Comparison of ENCODE assay signal across 8 mouse cellular contexts in the genomic region with DNA sequence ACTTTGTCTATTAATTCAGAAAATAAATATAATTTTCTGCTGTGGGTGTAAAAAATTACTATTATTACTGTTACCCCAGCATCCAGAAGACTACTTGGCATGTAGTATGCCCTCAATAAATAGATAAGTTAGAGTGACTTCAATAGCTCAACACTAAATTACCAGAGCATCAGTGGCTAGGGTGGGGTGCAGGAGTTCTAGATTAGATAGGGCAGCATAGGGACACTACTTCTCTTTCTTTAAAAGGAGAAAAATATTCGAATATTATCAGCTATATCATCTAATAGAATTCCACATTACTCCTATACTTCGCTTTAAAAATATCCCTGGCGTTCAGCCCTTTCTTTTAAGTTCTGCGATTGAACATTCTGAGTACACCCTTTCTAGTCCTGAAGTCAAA. TPM values are rescaled to one million over a fixed set of nuclear protein-coding genes. Genes with fewer than 3 reads are reported as not detected.
DNase-seq lines count a peak whose midpoint lies in the region; ATAC-seq and TF ChIP-seq lines count a peak whose summit lies in the region.

No protein-coding gene starts in this region.

- no peaks in the 10 kb centered on the region for H3K36me3 ChIP-seq in lung, embryonic 14.5 days (ENCODE audit: insufficient read depth)
- H3K36me3 ChIP-seq in limb, embryonic 12.5 days: 0 out of 2 replicates have a peak, but pooled peaks cover 3% of the 10 kb centered on the region
- H3K36me3 ChIP-seq in neural tube, embryonic 14.5 days (ENCODE audit: control insufficient read depth, insufficient read depth, low read length): no peaks in the 10 kb centered on the region

- 24% methylated on average over 4 of the region's 4 CpGs for WGBS in lung, embryonic 14.5 days
- 37% methylated on average over 4 of the region's 4 CpGs for WGBS in limb, embryonic 12.5 days
- 28% methylated on average over 4 of the region's 4 CpGs for WGBS in neural tube, embryonic 14.5 days

- no peak for TF ChIP-seq CTCF in lung, embryonic 14.5 days (IDR thresholded peaks at IDR 0.05; ENCODE audit: low read depth)
- no peak for TF ChIP-seq CTCF in embryonic fibroblast, embryonic 13.5 days (IDR thresholded peaks at IDR 0.05; ENCODE audit: borderline replicate concordance, insufficient read depth, low read length)

- ATAC-seq in lung, embryonic 14.5 days (ENCODE audit: insufficient read depth): peak; percentile 9; the same call in 1 of the 2 replicates
- ATAC-seq in limb, embryonic 12.5 days (ENCODE audit: insufficient number of reproducible peaks, insufficient read depth, low FRiP score, low TSS enrichment, low read depth): 0 out of 2 replicates have a peak, but pooled peaks have one; percentile 3
- ATAC-seq in neural tube, embryonic 14.5 days (ENCODE audit: low read depth): peak; percentile 3; the same call in 1 of the 2 replicates

- peak overlapping the region; percentile 71 for H3K4me3 ChIP-seq in lung, embryonic 14.5 days (ENCODE audit: low read depth, low read length)
- peak overlapping the region; percentile 29 for H3K4me3 ChIP-seq in embryonic fibroblast, embryonic 13.5 days (ENCODE audit: insufficient read depth, low read length)
- peak overlapping the region; percentile 73 for H3K4me3 ChIP-seq in limb, embryonic 12.5 days (replicated peaks)
- peak overlapping the region; percentile 81 for H3K4me3 ChIP-seq in neural tube, embryonic 14.5 days (ENCODE audit: low read depth, low read length)

- peak overlapping the region; percentile 52; the same call in 1 of the 2 replicates for H3K9ac ChIP-seq in lung, embryonic 14.5 days
- H3K9ac ChIP-seq in limb, embryonic 12.5 days (replicated peaks): peak overlapping the region; percentile 79; the same call in 1 of the 2 replicates
- H3K9ac ChIP-seq in neural tube, embryonic 14.5 days (replicated peaks; ENCODE audit: low read depth, low read length): peak overlapping the region; percentile 74; the same call in 1 of the 2 replicates

- intact Hi-C loops in left cerebral cortex, postnatal 36 days (cut with DNase I): no loop called here

- peaks cover 6% of the 10 kb centered on the region; the same call in 1 of the 2 replicates for H3K4me1 ChIP-seq in lung, embryonic 14.5 days (ENCODE audit: insufficient read depth)
- H3K4me1 ChIP-seq in embryonic fibroblast, embryonic 13.5 days (ENCODE audit: control insufficient read depth, insufficient read depth, low read length): no peaks in the 10 kb centered on the region
- peaks cover 7% of the 10 kb centered on the region; the same call in 1 of the 2 replicates for H3K4me1 ChIP-seq in limb, embryonic 12.5 days (replicated peaks)
- H3K4me1 ChIP-seq in neural tube, embryonic 14.5 days (ENCODE audit: control insufficient read depth, insufficient read depth, low read length): no peaks in the 10 kb centered on the region

- H3K27ac ChIP-seq in lung, embryonic 14.5 days (ENCODE audit: low read depth): peak overlapping the region; percentile 81
- peak overlapping the region; percentile 16; the same call in 1 of the 2 replicates for H3K27ac ChIP-seq in embryonic fibroblast, embryonic 13.5 days (ENCODE audit: insufficient read depth, low read length)
- H3K27ac ChIP-seq in limb, embryonic 12.5 days: peak overlapping the region; percentile 95; the same call in 1 of the 2 replicates
- H3K27ac ChIP-seq in neural tube, embryonic 14.5 days (ENCODE audit: low read depth, low read length): peak overlapping the region; percentile 74; the same call in 1 of the 2 replicates

- no peaks in the 10 kb centered on the region for H3K9me3 ChIP-seq in lung, embryonic 14.5 days (ENCODE audit: low read depth, low read length)
- no peaks in the 10 kb centered on the region for H3K9me3 ChIP-seq in limb, embryonic 12.5 days
- no peaks in the 10 kb centered on the region for H3K9me3 ChIP-seq in neural tube, embryonic 14.5 days (ENCODE audit: control insufficient read depth, low read length)

- TF ChIP-seq POLR2A in embryonic fibroblast, embryonic 13.5 days (IDR thresholded peaks at IDR 0.05; ENCODE audit: low read depth, low read length): no peak

- H3K4me2 ChIP-seq in lung, embryonic 14.5 days: peak overlapping the region; percentile 67
- peak overlapping the region; percentile 57 for H3K4me2 ChIP-seq in limb, embryonic 12.5 days
- H3K4me2 ChIP-seq in neural tube, embryonic 14.5 days (ENCODE audit: low read depth, low read length): peak overlapping the region; percentile 62

- no peaks in the 10 kb centered on the region for H3K27me3 ChIP-seq in lung, embryonic 14.5 days (ENCODE audit: insufficient read depth, low read length)
- no peaks in the 10 kb centered on the region for H3K27me3 ChIP-seq in limb, embryonic 12.5 days
- no peaks in the 10 kb centered on the region for H3K27me3 ChIP-seq in neural tube, embryonic 14.5 days (ENCODE audit: control insufficient read depth, insufficient read depth, low read length)

- no peak for DNase-seq in lung, embryonic 14.5 days
- no peak for DNase-seq in lung, postnatal 25 days (ENCODE audit: low spot score)
- DNase-seq in cerebellum, postnatal 14 days: no peak
- no peak for DNase-seq in left cerebral cortex, postnatal 36 days (ENCODE audit: low spot score in 2 of 2)
- DNase-seq in gastrocnemius, postnatal 25 days: no peak

RNA-seq across cellular contexts. Expression of gene Prps1l3, which starts 0.5 kb away (rescaled TPM):
- polyA plus RNA-seq in lung, embryonic 14.5 days (2014; fragmentation: Nextera tagmentation; extraction: Ambion mirVana): 87.5 and 94.3 TPM in 2 replicates
- 29.9 and 31.3 TPM in 2 replicates for polyA plus RNA-seq in embryonic fibroblast, embryonic 13.5 days (2011; ENCODE audit: insufficient read length, low read depth, missing spikeins)
- 77.3 and 78.1 TPM in 2 replicates for polyA plus RNA-seq in limb, embryonic 12.5 days (2016; fragmentation: Nextera tagmentation; extraction: Ambion mirVana)
- polyA plus RNA-seq in neural tube, embryonic 14.5 days (2014; fragmentation: Nextera tagmentation; extraction: Ambion mirVana): 22.2 and 27.4 TPM in 2 replicates
- total RNA-seq in left cerebral cortex, postnatal 36 days (2021): 10 to 100 TPM; 12.9 to 14.6 TPM
- total RNA-seq in gastrocnemius, postnatal 25 days (2021): 10 to 100 TPM; 20.3 to 22.6 TPM

RNA-seq across cellular contexts. Expression of gene Mipol1, which starts 0.5 kb away (rescaled TPM):
- 9.5 and 10.7 TPM in 2 replicates for polyA plus RNA-seq in lung, embryonic 14.5 days (2014; fragmentation: Nextera tagmentation; extraction: Ambion mirVana)
- polyA plus RNA-seq in embryonic fibroblast, embryonic 13.5 days (2011; ENCODE audit: insufficient read length, low read depth, missing spikeins): 7.9 and 14.0 TPM in 2 replicates
- polyA plus RNA-seq in limb, embryonic 12.5 days (2016; fragmentation: Nextera tagmentation; extraction: Ambion mirVana): 8.9 and 9.6 TPM in 2 replicates
- 5.1 TPM in 2 replicates for polyA plus RNA-seq in neural tube, embryonic 14.5 days (2014; fragmentation: Nextera tagmentation; extraction: Ambion mirVana)
- total RNA-seq in left cerebral cortex, postnatal 36 days (2021): 1 to 10 TPM; 4.8 to 7.3 TPM
- total RNA-seq in gastrocnemius, postnatal 25 days (2021): 1 to 10 TPM; 2.1 to 3.1 TPM

RNA-seq across cellular contexts. Expression of gene Slc25a21, which starts 32.4 kb away (rescaled TPM):
- 0.13 and 0.14 TPM in 2 replicates for polyA plus RNA-seq in lung, embryonic 14.5 days (2014; fragmentation: Nextera tagmentation; extraction: Ambion mirVana)
- polyA plus RNA-seq in embryonic fibroblast, embryonic 13.5 days (2011; ENCODE audit: insufficient read length, low read depth, missing spikeins): 0.19 and 0.37 TPM in 2 replicates
- polyA plus RNA-seq in limb, embryonic 12.5 days (2016; fragmentation: Nextera tagmentation; extraction: Ambion mirVana): 1.1 and 1.3 TPM in 2 replicates
- polyA plus RNA-seq in neural tube, embryonic 14.5 days (2014; fragmentation: Nextera tagmentation; extraction: Ambion mirVana): 0.23 and 0.52 TPM in 2 replicates
- under 1 TPM; 0.54 to 0.66 TPM for total RNA-seq in left cerebral cortex, postnatal 36 days (2021)
- total RNA-seq in gastrocnemius, postnatal 25 days (2021): under 1 TPM; 0.27 to 0.38 TPM

Comparison
In these comparisons a context has a peak if more than half of its experiments do, and no peak if none do; other contexts are left out.
1. H3K27ac ChIP-seq: peak in every context shown above with its lines; median percentile 95 in limb, embryonic 12.5 days; 81 in lung, embryonic 14.5 days; 74 in neural tube, embryonic 14.5 days; 16 in embryonic fibroblast, embryonic 13.5 days.
2. H3K4me3 ChIP-seq: peak in every context shown above with its lines; median percentile 81 in neural tube, embryonic 14.5 days; 73 in limb, embryonic 12.5 days; 71 in lung, embryonic 14.5 days; 29 in embryonic fibroblast, embryonic 13.5 days.